Mouse (Mus musculus): Measurements from ENCODE around the gene Abcb6. TPM values are rescaled to one million over a fixed set of nuclear protein-coding genes. Genes with fewer than 3 reads are reported as not detected.
A peak's percentile ranks its signal among the peaks of the same experiment; 100 is the strongest.

The Abcb6 gene
- total and polyA plus RNA-seq, 3 experiments: 15.5 to 29.0 (median 19.2) TPM

DNA sequence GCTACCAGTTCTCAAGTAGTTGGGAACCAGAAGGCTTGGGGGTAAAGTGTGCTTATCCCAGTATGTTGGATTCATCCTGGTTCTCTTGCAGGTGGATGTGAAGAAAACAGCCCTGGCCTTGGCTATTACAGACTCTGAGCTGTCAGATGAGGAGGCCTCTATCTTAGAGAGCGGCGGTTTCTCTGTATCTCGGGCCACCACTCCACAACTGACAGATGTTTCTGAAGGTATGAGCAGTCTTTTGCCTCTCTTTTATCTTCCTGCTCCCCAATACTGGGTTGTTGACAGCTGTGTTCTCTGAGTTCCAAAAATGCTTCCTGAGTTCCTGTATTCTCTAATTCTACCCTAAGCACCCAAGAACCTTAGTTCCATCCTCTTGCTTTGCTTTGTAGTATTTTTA, 34.6 kb downstream of the Abcb6 start (continued):
- no peak for TF ChIP-seq UBTF (IDR thresholded peaks at IDR 0.05; ENCODE audit: low read depth, low read length)
- TF ChIP-seq ZMIZ1 (IDR thresholded peaks at IDR 0.05; ENCODE audit: low read depth, low read length): no peak

DNA sequence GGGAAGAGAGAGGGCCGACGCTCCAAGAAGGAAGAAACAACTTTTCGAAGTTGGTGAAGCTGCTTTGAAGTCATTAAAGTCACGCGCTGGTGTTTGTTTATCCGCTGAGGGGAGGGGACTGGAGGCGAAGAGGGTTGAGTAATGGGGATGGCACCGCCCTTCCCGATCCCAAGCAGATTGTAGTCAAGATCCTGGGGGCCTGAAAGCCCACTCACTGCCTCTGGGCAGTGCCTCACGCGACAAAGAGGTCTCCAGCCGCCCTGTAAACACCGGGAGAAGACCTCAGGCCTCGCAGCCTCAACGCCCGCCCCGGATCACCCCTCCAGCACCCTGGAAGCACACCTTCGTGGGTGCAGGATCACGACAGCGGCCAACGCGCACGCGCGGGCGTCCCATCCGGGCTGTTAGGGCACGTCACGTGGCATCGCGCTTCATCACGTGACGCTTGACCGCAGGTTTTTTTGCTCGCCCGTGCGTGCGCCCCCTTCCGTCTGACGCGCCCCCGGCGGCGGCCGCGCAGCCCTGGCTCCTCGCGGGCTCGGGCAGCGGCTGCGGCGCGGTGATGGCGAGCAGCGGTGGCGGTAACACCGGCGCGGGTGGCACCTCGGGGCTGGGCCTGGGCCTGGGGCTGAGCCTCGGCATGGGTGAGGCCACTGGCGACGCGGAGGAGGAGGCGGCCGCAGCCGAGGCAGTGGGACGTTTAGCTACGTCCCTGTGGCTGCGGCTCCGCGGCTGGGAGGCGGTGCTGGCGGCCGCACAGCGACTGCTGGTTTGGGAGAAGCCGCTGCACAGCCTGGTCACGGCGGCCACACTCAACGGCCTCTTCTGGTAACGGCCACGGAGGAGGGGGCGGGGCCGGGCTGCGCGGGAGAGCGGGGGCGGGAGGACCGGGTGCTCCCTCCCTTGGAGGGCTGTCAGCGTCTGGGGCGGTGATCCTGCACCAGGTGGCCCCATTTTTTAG, 37.6 kb downstream of the Abcb6 start, which contains the start of the genes Cnppd1 and Retreg2:
Cnppd1 (minus strand) TSS at position 411 of the 961 bp plus-strand sequence.
Retreg2 (plus strand) TSS at position 478 of the 961 bp plus-strand sequence.
- H3K36me3 ChIP-seq (replicated peaks in 1 of 2; ENCODE audit: control insufficient read depth in 1 of 2, insufficient read depth in 1 of 2, low read length in 1 of 2): peaks cover 47 to 64% of the 10 kb centered on the region in 2 experiments
- peaks cover 2 to 30% of the 10 kb centered on the region in 2 experiments; a peak in 2 of 4 replicates for H3K4me1 ChIP-seq (ENCODE audit: control insufficient read depth in 1 of 2, insufficient read depth in 2 of 2)
- dilution Hi-C loops (cut with MboI; ENCODE audit: extremely low pct_ligation_motif_present, extremely low pct_unique_long_range_greater_than_20kb, low sequenced_read_pairs) (no loop called here), in situ Hi-C loops (cut with MboI; ENCODE audit: low pct_ligation_motif_present, low pct_unique_long_range_greater_than_20kb, low sequenced_read_pairs) (no loop called here)
- peak within 1 kb of the TSS; percentile 85 for H3K27ac ChIP-seq (ENCODE audit: insufficient read depth, low read depth)
- H3K27me3 ChIP-seq (replicated peaks): no peaks in the 10 kb centered on the region
- DNase-seq (ENCODE audit: extremely low read depth): peak; percentile 91
- peak within 1 kb of the TSS; percentile 68 for H3K4me2 ChIP-seq (ENCODE audit: insufficient read depth, low read depth, poor library complexity, severe bottlenecking)
- no peaks in the 10 kb centered on the region for H3K9me3 ChIP-seq (replicated peaks; ENCODE audit: low read length)
- H3K4me3 ChIP-seq (replicated peaks in 1 of 3; ENCODE audit: low read depth in 2 of 3, low read length in 2 of 3, poor library complexity in 1 of 3): peak within 1 kb of the TSS; percentile 82 to 93 (median 85)
- peak within 1 kb of the TSS; percentile 74 for H3K9ac ChIP-seq (ENCODE audit: insufficient read depth, low read depth)
- H3K79me2 ChIP-seq (replicated peaks; ENCODE audit: control insufficient read depth, extremely low read depth, insufficient read depth, poor library complexity, severe bottlenecking): no peaks in the 10 kb centered on the region
- TF ChIP-seq USF2 (conservative IDR thresholded peaks at IDR 0.05; ENCODE audit: low read depth, low read length) (peak; percentile 99), SMC3 (IDR thresholded peaks at IDR 0.05; ENCODE audit: low read depth, low read length) (peak; percentile 19; the same call in 1 of the 2 replicates), MEF2A (IDR thresholded peaks at IDR 0.05; ENCODE audit: borderline replicate concordance, low read depth, low read length) (peak; percentile 45; the same call in 1 of the 2 replicates), ZKSCAN1 (IDR thresholded peaks at IDR 0.05; ENCODE audit: borderline replicate concordance, low read depth, low read length) (no peak), NRF1 (IDR thresholded peaks at IDR 0.05; ENCODE audit: low read depth, low read length) (peak; percentile 98), UBTF (IDR thresholded peaks at IDR 0.05; ENCODE audit: low read depth, low read length) (peak; percentile 88; the same call in 1 of the 2 replicates), JUND (conservative IDR thresholded peaks at IDR 0.05; ENCODE audit: low read depth, low read length) (no peak), EP300 (IDR thresholded peaks at IDR 0.05; ENCODE audit: low read length) (no peak), TBP (conservative IDR thresholded peaks at IDR 0.05; ENCODE audit: low read depth, low read length) (peak; percentile 71; the same call in 1 of the 2 replicates), ETS1 (conservative IDR thresholded peaks at IDR 0.05; ENCODE audit: low read depth, low read length) (peak; percentile 22), NELFE (IDR thresholded peaks at IDR 0.05; ENCODE audit: low read depth, low read length) (peak; percentile 88), POLR2A (IDR thresholded peaks at IDR 0.05; ENCODE audit: low read depth, low read length) (peak; percentile 84), TCF12 (IDR thresholded peaks at IDR 0.05; ENCODE audit: low read depth, low read length) (peak; percentile 81), RCOR1 (conservative IDR thresholded peaks at IDR 0.05; ENCODE audit: low read depth, low read length) (peak; percentile 85; the same call in 1 of the 2 replicates), RAD21 (IDR thresholded peaks at IDR 0.05; ENCODE audit: low read depth, low read length) (no peak), USF1 (IDR thresholded peaks at IDR 0.05; ENCODE audit: low read depth, low read length) (peak; percentile 99), PAX5 (IDR thresholded peaks at IDR 0.05; ENCODE audit: low read length) (no peak), IRF4 (IDR thresholded peaks at IDR 0.05; ENCODE audit: low read depth, low read length) (peak; percentile 63), POLR2AphosphoS2 (IDR thresholded peaks at IDR 0.05; ENCODE audit: low read depth, low read length) (no peak; the same call in 1 of the 2 replicates), KAT2A (IDR thresholded peaks at IDR 0.05; ENCODE audit: insufficient replicate concordance, low read length) (0 out of 2 replicates have a peak, but pooled peaks have one; percentile 47), MAFK (IDR thresholded peaks at IDR 0.05; ENCODE audit: insufficient replicate concordance, low read length) (no peak), SIN3A (IDR thresholded peaks at IDR 0.05; ENCODE audit: low read length) (peak; percentile 75), BHLHE40 (IDR thresholded peaks at IDR 0.05; ENCODE audit: low read depth, low read length) (peak; percentile 99), MAX (IDR thresholded peaks at IDR 0.05; ENCODE audit: low read length) (peak; percentile 99), HCFC1 (IDR thresholded peaks at IDR 0.05; ENCODE audit: low read depth, low read length) (peak; percentile 77), MAZ (IDR thresholded peaks at IDR 0.05; ENCODE audit: low read depth, low read length) (peak; percentile 71; the same call in 1 of the 2 replicates), MXI1 (IDR thresholded peaks at IDR 0.05; ENCODE audit: low read depth, low read length) (0 out of 2 replicates have a peak, but pooled peaks have one; percentile 60), ZMIZ1 (IDR thresholded peaks at IDR 0.05; ENCODE audit: low read depth, low read length) (peak; percentile 88), MYC (IDR thresholded peaks at IDR 0.05; ENCODE audit: low read depth, low read length) (no peak; the same call in 1 of the 2 replicates), CTCF (conservative IDR thresholded peaks at IDR 0.05 in 1 of 2, IDR thresholded peaks at IDR 0.05 in 1 of 2; ENCODE audit: low read depth in 2 of 2, low read length in 2 of 2) (peak in 1 of 2 experiments; percentile 72; a peak in 2 of 4 replicates), ELF1 (IDR thresholded peaks at IDR 0.05; ENCODE audit: low read depth, low read length) (peak; percentile 77), E2F4 (IDR thresholded peaks at IDR 0.05; ENCODE audit: insufficient replicate concordance, low read depth, low read length) (no peak), ZNF384 (IDR thresholded peaks at IDR 0.05; ENCODE audit: low read depth, low read length) (peak; percentile 89), CHD1 (IDR thresholded peaks at IDR 0.05; ENCODE audit: low read depth, low read length) (no peak)
